Mouse (Mus musculus) right cerebral cortex, postnatal 4 days (tissue): ENCODE results near the gene 2310030G06Rik.

Experiments
- DNase-seq: peaks from one replicate; pipeline ENCODE4 v3.0.0-alpha.2; 2022

The 2310030G06Rik gene

GRCm38 (mm10) chr9:50740867-50741784 lies 5.2 kb downstream of the 2310030G06Rik start:
- DNase-seq = no peak

DNA sequence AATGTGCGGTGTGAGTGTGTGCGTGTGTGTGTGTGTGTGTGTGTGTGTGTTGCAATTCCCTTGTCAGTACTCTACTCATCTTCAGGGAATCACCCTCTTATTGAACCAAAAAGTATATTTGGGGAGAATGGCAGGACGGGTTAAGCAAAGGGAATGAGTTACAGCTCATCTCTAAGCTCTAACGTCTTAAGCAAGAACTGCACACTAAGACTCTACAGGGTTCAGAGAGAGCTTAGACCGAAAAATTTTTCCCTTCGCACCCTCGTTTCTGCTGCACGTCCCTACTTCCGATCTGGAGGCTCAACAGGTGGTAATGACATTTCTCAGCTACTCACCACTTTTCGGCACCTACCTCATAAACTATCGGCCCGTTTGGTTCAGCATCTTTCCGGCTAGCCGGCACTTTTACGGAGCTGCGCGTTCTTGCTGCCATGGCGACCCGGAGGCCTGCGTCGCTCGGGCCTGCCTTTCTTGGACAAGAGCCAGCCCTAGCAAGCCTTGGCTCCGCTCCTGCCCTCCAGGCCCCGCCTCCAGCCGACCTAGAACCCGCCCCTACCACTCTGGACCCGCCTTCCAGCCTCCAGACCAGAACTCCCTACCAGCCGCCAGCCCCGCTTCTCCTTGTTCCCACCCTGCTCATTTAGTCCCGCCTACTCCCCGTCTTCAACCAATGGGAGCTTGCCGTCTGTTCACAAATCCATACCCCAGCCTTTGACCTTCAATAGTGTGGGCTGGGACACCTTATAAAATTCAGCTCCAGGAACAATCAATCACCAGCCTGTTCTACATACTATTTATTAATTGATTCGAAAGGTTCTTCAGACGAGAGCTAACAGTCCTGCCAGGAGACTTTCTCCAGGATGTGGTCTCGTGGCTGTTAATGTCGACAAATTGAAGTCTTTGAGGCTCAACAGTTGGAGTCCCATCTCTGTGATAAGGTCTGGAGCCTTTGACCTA lies 7.1 kb downstream of the 2310030G06Rik start, which contains the start of gene Dixdc1:
TSS of gene Dixdc1 (minus strand) at position 604 of the 957 bp plus-strand sequence.
- DNase-seq = peak; percentile 82

DNA sequence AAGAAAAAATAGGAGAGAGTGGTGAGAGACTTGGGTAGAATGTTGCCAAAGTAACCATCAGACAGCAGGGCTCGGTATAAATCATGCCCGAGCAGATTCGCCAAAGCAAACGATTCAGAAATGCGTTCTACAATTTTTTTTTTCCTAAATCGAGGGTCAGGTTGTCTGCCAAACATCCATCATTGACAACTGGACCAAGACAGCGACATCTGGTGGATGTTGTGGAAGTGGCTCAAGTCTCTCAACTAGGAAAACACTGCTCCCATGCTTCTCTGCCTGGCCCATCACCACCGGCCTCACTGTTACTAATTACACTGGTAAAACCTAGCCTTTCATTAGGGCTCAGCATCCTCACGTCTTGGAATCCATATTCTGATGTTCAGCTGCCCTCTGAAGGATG lies 11.3 kb downstream of the 2310030G06Rik start:
- no peak for DNase-seq

GRCm38 (mm10) chr9:50732560-50732959 lies 13.8 kb downstream of the 2310030G06Rik start:
- DNase-seq = no peak

DNA sequence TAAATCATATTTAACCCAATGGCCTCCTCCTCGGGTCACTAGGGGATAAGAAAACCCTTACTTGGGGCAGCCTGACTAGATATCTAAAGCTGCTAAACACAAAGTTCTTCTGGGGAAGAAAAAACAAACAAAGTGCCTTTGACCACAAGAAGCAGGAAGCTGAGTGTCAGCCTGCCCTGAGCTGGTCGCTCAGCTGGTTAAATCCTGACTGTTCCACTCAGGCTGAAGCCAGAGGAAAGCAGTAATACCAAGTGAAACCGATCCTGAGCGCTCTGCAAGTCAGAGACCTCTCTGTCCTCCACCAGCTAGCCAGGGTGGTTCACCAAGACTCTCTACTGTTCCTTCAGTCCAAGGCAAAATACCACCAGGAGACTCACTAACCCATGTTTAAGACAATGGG lies 16.7 kb downstream of the 2310030G06Rik start:
- DNase-seq = no peak

GRCm38 (mm10) chr9:50727925-50728651 lies 18.2 kb downstream of the 2310030G06Rik start:
- peak; percentile 90 for DNase-seq

DNA sequence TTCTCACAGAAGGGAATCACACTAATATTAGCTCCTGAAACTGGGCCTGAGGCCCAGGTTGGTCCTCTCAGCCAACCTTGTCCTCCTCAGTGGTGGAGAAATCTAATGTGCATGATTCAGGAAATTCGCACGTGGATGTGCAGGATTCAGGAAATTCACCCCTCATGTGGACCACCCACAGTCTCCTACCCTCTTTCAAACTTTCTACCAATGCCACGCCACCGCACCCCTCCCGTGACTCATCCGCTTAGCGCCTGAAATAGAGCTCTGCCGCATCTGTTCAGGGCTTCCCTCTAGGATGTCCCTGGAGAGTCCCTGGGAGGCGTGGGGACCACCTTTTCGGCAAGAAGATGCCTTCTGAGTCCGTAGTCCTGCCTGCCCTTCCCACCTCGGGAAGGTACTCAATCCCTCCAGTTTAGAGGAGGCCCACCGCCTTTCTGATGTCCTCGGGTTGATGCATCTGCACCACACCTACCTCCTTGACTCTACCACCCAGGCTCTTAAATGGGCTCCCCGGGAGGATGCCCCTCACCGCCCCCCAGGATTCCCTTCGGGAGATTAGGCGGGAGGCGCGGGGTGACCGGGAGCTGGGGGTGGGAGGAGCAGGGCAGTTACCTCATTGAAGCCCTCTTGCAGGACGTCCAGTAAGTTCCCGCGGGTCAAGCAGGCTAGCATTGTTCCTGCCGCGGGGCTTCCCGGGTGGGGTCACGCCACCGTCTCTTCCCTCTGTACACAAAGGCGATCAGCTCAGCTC lies 19.0 kb downstream of the 2310030G06Rik start:
- peak; percentile 33 for DNase-seq

GRCm38 (mm10) chr9:50725921-50726590 lies 20.3 kb downstream of the 2310030G06Rik start:
- DNase-seq = no peak

- DNase-seq = no peak
Observed at GRCm38 (mm10) chr9:50724661-50725330, 21.5 kb downstream of the 2310030G06Rik start.

- no peak for DNase-seq
Observed at GRCm38 (mm10) chr9:50724147-50724546, 22.2 kb downstream of the 2310030G06Rik start.

DNA sequence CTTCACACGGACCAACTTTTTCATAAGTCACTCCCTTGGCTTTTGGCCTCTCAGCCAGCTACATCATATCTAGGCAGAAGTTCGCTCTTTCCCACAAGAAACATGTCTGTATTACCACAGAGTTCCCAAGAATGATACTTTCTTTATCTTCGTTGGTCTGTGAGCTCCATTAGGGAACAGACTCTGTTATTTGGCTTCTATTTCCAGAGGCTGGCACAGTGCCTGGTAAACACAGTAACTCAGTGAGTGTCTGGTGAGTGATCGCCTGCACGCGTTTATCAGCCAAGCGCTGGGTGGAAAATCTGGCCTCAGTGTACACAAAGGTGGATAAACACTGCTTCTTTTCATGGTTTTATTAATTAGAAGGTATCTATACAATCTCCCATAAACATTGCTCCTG lies 22.9 kb downstream of the 2310030G06Rik start:
- peak; percentile 72 for DNase-seq

DNA sequence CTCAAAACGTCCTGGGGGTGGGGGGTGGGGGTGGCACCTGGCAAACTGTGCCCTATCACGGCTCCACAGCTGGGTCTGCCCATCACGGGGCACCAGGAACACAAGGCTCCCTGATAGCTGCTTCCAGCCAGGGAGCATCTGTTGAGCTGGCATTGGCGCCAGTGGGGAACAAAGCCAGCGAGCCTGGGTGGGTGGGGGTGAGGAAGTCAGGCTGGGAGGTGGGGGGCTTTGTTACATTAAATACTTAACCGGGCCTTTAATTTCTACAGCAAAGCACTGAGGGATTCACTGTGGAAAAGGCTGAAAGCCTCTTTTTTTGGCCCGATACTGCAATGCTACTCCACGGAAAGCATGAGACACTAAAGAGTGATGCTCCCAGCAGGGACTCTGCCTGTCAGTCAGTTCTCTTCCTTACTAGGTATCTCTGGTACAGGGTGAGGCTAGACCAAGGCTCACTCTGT lies 23.9 kb downstream of the 2310030G06Rik start:
- DNase-seq = no peak

DNA sequence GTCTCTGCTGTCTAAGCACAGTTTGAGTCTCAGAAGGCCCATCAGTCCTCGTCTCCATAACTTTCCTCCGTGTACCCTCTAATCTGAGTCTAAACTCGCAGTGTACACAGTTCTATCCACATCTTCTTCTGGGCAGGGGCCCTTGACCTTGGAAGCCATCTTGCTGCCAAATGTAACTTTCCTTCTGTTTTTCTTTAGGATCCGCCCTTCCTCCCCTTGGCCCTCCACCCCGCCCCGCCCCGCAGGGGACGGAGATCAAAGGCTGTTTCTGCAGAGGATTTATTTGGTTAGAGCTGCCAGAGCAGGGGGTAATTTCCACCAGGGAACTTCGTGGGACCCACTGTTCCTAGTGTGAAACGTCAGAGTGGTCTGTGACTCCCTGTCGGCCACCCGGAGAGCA lies 25.3 kb downstream of the 2310030G06Rik start:
- no peak for DNase-seq

DNA sequence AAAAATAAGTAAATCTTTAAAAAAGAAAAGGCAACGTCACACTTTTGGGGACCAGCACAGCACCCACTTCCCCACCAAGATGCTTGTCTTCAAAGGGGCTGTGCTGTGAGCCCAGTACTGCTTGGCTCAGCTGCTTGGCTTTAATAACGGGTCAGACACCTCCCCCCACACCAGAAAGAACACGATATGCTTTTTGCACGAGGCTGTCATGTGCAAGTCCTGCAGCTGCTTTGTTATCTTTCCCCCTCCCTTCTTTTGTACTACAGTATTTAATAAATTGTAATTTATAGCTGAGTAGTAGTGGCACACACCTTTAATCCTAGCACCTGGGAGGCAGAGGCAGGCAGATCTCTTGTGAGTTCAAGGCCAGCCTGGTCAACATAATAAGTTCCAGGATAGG lies 27.5 kb downstream of the 2310030G06Rik start:
- no peak for DNase-seq

- DNase-seq = no peak
Observed at GRCm38 (mm10) chr9:50714188-50714587, 32.1 kb downstream of the 2310030G06Rik start.

DNA sequence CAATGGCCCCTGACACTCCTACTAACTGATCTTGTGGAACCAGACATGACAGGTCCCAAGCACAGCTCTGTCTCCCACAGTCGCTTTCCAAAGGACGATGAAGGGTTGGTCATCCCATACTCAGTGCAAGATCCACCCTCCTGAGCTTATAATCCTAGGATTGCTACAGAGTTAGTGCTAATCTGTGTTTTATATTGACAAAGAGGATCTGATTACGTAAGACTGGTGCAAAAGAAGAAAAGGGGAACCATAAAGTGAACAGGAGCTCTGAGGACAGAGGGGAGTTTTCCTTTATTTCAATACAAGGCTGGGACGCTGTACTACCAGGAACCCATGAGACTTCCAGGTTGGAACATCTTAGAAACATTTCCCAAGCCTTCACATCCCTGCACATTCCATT lies 35.0 kb downstream of the 2310030G06Rik start:
- DNase-seq = no peak

DNA sequence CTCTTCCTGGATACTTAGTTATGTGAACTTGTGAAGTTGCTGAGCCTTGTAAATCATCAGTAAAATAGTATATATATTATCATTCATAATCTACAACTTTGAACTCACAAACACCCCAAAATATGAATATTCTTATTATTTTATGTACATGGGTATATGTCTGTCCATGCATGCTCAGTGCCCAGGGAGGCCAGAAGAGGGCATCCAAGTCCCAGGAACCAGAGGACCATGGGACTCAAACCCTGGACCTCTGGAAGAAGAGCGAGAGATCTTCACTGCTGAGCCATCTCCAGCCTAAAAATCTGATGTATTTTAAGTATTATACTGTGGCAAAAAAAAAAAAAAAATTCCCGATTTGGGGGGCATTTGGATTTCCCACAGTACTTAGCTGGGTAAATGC lies 37.2 kb downstream of the 2310030G06Rik start:
- DNase-seq = peak; percentile 29

GRCm38 (mm10) chr9:50704907-50705306 lies 41.4 kb downstream of the 2310030G06Rik start:
- no peak for DNase-seq

- DNase-seq = no peak
Observed at GRCm38 (mm10) chr9:50700921-50701691, 45.2 kb downstream of the 2310030G06Rik start.
